Mouse (Mus musculus) testis, postnatal 14 days (tissue): ENCODE data around the gene Atp5f1.

Experiments
- DNase-seq: peaks from one replicate; pipeline ENCODE4 v3.0.0; 2021; ENCODE audit warnings: low spot score

Atp5f1 gene

GRCm38 (mm10) chr3:105899394-105900147 lies 60.3 kb downstream of the Atp5f1 start:
- DNase-seq: peak; percentile 63

- no peak for DNase-seq
Measured at GRCm38 (mm10) chr3:105898861-105899260, 61.0 kb downstream of the Atp5f1 start.

DNA sequence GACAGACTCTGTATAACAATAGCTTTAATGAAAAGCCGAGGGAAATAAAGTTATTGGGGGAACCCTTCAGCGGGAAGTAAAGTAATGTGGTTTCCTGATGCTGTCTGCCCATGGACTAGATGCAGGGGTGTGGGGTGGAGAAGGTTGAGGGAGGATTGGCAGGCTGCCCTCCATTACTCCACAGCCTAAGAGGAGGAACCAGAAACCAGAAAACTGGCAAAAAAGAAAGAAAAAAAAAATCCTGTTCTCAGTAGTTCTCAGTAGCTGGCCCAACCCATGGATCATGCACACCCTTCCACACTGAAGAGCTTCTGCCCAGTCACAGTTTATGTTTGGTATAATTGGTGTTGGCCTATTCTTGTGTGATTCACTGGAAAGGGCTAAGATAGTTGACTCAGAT lies 61.6 kb downstream of the Atp5f1 start:
- DNase-seq: no peak

DNA sequence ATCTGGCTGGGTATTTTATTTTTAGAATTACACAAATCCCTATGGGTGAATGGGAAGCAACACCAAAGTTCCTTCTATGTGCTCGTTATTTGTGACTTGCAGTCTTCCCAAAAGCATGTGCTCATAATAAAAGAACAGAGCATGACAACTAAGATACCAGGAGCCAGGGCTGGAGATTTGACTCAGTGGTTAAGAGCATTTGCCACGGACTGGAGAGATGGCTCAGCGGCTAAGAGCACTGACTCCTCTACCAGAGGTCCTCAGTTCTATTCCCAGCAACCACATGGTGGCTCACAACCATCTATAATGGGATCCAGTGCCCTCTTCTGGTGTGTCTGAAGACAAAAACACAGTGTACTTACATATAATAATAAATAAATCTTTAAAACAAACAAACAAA lies 63.1 kb downstream of the Atp5f1 start:
- no peak for DNase-seq

DNA sequence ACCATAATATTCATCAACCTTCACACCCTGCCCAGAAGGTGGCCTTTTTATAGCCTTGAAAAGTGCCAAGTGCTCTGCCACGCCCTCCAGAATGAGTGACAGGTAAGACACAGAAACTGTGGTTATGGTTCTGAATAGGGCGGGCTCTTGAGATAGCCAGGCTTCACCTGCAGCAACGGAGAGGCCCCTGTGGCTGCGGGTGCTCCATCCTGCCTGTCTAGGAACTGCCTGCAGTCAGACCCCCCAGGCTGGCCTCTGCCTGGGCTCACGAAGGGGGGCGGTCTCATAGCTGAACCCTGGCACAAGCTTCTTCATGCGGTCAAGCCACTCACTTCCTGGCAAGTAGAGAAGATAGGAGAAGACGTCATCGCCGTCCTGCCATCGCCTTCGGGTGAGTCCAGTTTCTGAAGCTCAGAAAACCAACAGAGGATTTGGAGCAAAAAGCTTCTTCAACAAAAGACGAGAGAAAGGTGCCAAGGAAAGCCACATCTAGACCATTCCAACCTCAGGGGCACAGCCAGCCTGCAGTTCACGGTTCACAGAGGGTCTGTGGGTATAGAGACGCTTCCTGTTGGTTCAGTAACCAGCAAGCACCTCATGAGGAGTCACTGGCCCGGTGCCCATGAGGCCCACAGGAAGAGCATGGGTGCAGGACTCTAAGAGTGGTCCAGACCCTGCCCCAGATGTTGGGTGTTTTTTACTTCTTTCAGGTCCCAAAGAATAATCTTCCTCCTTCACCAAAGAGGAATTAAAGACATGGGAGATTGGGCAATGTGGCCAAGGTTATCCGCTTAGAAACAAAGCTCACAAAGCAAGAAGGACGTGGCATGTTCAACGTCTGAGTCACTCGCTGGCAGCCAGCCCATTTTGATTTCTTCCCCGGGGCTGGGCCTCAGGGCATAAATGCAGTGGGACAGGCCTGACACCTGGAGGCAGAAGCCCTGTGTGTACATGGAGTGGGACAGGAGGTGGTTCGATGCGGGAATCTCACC lies 65.0 kb downstream of the Atp5f1 start:
- DNase-seq: peak; percentile 77

- no peak for DNase-seq
Measured at GRCm38 (mm10) chr3:105893941-105894391, 65.9 kb downstream of the Atp5f1 start.
